Mouse (Mus musculus) brain, adult 2 months (tissue): ENCODE results near the gene Cdh15.

ENCODE experiments used
- DNase-seq: peaks from one replicate; pipeline ENCODE4 v3.0.0; 2011; ENCODE audit warnings: low read depth, low spot score

The Cdh15 gene

DNA sequence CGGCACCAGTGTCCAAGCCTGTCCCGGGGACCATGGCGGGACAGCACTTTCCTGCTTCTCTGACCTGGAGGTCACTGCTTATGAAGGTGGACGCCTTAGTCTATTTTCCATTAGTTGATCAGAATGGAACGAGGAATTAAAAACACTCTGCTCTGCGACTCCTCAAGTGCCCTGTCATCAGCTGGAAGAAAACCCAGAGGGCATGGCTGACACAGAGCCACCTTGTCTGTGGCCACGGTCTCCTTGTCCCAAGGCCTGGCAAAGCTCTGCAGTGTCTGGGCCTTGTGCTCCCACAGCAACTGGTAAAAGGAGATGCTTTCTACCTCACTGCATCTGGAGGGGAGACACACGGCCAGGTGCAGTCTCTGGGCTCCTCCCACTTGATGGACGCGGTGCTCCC, 35.9 kb downstream of the Cdh15 start:
- no peak for DNase-seq

GRCm38 (mm10) chr8:122891440-122891839, 43.7 kb downstream of the Cdh15 start:
- DNase-seq: peak; percentile 31

DNA sequence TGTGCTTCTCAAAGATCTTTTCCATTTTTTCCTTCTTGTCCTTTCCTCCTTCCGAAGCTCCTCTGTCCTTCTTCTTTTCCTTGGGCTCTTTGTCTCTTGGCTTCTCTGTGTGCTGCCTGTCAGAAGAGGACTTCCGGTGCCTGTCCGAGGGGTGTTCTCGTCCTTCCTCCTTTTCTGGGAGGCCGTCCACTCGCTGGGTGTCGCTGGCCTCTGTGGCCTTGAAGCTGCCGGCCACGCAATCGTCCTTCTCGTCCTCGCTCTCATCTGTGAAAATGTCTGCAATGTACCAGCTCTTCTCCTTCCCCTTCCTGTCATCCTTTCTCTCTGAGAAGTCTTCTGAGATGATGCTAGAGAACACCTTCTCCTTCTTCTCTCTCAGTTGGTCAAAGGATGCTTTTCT, 45.7 kb downstream of the Cdh15 start:
- DNase-seq: no peak

DNA sequence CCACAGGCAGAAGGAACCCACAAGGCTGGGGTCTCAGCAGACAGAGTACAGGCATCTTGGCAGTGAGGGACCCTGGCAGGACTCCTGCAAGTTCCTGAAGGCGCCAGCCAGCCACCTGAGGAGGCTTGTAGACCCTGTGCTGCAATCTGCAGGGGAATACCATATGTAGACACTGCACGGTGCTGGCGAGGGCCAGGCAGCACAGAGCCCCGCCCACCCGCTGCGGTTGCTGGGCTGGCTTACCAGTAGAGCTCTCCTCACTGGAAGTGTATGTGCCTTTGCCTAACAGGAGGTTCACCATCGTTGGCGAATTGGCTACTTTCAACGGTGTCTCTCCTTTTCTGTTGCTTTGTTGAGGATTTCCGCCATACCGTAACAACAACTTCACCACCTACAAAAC, 48.6 kb downstream of the Cdh15 start:
- DNase-seq: no peak

GRCm38 (mm10) chr8:122897200-122897599, 49.4 kb downstream of the Cdh15 start:
- DNase-seq: peak; percentile 54

- no peak for DNase-seq
These were observed 50.3 kb downstream of the Cdh15 start for GRCm38 (mm10) chr8:122898018-122898417.

- DNase-seq: no peak
These were observed 50.7 kb downstream of the Cdh15 start for GRCm38 (mm10) chr8:122898473-122898872.

- DNase-seq: no peak
These were observed 51.3 kb downstream of the Cdh15 start for GRCm38 (mm10) chr8:122899085-122899484.

DNA sequence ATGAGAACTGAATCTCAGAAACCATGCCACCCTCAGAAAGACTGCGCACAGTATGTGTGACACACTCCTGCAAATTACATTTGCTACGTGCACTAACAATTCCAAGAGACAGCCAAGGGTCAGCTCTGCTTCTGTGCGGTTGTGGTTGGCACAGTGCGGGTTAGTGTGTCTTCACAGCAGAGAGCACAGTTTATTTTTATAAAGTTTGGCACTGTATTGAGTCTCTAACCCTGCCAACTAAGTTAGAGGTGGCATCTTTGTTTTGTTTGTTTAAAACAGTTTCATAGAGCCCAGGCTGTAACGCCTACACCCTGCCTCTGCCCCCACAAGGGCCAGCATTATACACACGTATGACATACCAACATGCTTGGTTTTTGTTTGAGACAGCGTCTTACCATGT, 53.7 kb downstream of the Cdh15 start:
- DNase-seq: no peak

DNA sequence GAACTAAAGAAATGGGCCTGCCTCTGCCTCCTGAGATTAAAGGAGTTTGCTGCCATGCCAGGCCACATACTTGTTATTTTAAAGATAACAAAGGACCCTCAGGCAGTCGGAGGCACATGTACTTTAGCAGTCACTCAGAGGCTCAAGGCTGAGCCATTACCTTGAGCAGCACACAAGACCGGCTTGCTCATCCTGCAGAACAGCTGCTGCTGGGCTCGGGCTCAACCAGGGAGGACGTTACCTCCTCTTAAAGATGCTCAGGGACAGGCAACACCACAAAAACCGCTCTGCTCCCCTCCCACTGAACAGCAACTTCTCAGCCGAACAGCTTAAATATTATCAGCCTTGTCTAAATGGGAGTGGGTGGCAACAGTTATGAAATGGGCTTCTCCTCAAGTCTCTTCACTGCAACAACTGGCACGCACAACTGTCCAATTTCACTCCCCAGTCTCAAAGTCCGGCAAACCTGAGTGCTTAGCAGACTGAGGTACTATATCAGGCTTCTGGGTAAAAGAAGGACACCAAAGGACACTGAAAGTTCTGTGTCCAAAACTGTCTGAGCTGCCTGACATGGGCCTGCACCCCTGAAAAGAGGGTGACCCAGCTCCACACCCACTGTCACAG, 54.2 kb downstream of the Cdh15 start:
- DNase-seq: peak; percentile 54

DNA sequence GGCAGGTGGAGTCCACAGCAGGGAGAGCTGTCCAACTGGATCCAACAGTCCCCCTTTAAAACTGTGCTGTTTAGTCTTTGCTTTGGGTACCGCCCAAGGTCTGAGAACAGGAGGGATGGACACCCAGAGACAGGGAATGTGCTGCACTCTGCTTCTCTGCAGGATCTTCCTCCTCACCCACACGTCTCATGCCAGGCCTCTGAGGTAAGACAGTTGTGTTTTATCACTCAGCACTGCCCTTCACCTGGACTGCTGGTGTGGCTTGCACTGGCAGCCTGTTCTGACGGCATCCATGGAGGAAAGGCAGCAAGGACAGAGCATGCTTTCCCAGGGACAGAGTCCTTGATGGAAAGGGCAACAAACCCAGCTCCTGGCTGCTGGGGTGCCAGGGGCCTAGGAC, 54.8 kb downstream of the Cdh15 start:
- peak; percentile 51 for DNase-seq

GRCm38 (mm10) chr8:122903002-122903401, 55.2 kb downstream of the Cdh15 start:
- DNase-seq: no peak

DNA sequence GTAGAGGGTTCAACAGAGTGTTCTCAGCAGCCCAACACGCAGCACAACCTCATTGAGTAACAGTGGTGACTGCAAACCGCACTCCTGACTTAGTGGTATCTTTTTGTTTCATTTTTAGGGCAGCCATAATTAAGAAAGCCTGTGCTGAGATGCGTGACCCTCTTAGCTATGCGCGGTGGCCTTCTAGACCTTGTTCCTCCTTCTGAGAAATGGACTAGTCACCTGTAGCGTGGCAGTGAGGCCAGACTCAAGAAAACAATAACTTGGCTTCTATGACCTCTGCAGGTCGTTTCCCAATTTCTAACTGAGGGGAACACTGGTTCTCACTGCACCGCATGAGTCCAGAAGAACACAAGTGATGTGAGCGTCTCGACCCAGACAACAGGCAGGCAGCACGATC, 56.7 kb downstream of the Cdh15 start:
- no peak for DNase-seq

- DNase-seq: peak; percentile 87
These were observed 57.6 kb downstream of the Cdh15 start for GRCm38 (mm10) chr8:122905346-122905745.

DNA sequence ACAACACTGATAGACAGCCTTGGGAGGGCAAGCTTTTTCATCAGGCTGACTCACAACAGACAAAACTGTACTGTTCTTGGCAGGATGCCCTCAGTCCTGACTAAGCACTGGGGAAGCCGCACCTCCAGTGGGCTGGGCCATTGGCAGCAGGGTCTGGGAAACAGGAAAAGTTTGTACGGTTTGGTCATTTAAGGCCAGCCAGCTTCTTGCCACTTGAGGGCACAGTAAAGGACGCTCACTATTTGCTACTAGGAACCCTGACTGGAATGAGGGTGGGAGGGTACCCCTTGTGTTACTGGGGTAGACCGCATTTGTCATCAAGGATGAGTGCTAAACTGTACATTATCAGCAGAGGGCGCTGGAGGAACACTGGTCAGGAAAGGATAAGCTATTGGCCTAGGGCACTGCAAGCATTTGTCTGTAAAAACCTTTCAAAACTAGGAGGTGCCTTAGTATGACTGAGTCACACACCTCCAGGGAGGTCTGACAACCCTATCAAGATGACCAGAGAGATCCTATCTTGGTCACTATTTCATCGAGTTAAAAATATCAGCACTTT, 58.8 kb downstream of the Cdh15 start:
- DNase-seq: peak; percentile 97

GRCm38 (mm10) chr8:122912150-122912549, 64.4 kb downstream of the Cdh15 start:
- no peak for DNase-seq

DNA sequence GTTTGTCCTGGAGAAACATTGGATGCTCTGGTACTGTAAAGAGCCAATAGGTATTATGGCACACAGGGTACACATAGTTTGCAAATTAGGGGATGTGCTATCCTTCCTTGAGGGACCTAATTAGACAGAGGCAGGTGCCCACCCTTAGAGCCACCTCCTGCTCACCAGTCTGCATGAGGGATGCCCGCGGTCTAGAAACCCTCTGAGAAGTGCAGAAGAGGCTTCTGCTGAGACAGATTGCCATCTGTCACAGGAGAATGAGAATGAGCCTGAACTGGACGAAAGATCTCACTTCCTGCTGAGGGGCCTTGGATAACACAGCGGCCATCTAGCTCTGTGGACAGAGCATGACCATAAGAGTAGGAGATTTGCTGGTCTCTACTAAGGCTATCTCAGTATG, 65.1 kb downstream of the Cdh15 start:
- peak; percentile 83 for DNase-seq

DNA sequence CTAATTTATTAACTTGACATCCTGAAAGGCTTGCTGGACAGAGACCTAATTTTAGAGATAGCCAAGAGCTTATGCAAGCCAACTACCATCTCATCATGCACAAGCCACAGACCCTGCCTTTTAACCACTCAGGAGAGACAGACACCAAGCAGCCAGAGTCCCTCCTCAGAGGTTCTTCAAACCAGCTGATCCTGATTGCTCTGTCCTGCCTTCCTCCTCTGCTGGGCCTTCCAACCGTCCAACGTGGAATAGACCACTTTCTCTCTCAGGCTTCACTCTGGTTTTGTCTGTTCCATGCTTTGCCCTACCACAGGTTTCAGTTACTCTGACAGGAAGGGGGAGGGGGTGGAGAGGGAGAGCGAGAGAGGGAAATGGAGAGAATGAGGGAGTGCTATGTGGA, 69.0 kb downstream of the Cdh15 start:
- DNase-seq: no peak
